Comparison of ENCODE assay signal across 9 mouse cellular contexts in genomic region chrX:153174786-153175185, GRCm38 (mm10). TPM values are rescaled to one million over a fixed set of nuclear protein-coding genes. Genes with fewer than 3 reads are reported as not detected.
DNase-seq lines count a peak whose midpoint lies in the region; ATAC-seq and TF ChIP-seq lines count a peak whose summit lies in the region.
"Had no signal": no experiment of that assay in that cellular context is flagged by ENCODE, and none has a peak within 500 bp of the region (broad histone marks: within the 10 kb centered on the region; RNA-seq: fewer than 3 reads in every experiment).

No protein-coding gene starts in this region.

- no peaks in the 10 kb centered on the region for H3K27me3 ChIP-seq in kidney, adult 2 months (replicated peaks; ENCODE audit: control insufficient read depth, insufficient read depth, low read length)
- no peaks in the 10 kb centered on the region for H3K27me3 ChIP-seq in kidney, embryonic 15.5 days
- H3K27me3 ChIP-seq in CH12.LX (replicated peaks) (no peaks in the 10 kb centered on the region), Patski (peaks cover 4% of the 10 kb centered on the region)
- H3K27me3 ChIP-seq in lung, postnatal 0 days (replicated peaks; ENCODE audit: insufficient read depth, low read length): no peaks in the 10 kb centered on the region
- no peaks in the 10 kb centered on the region for H3K27me3 ChIP-seq in midbrain, embryonic 15.5 days (replicated peaks)
- H3K27me3 ChIP-seq: embryonic facial prominence, embryonic 13.5 days had no signal

- no peaks in the 10 kb centered on the region for H3K79me2 ChIP-seq in CH12.LX (replicated peaks; ENCODE audit: control insufficient read depth, extremely low read depth, insufficient read depth, poor library complexity, severe bottlenecking)

- no peak overlapping the region for H3K27ac ChIP-seq in kidney, adult 2 months (ENCODE audit: insufficient read depth, low read depth, low read length)
- no peak overlapping the region for H3K27ac ChIP-seq in kidney, embryonic 15.5 days
- H3K27ac ChIP-seq in CH12.LX (ENCODE audit: insufficient read depth, low read depth): no peak overlapping the region
- no peak overlapping the region for H3K27ac ChIP-seq in lung, postnatal 0 days (ENCODE audit: low read length)
- H3K27ac ChIP-seq in midbrain, embryonic 15.5 days: no peak overlapping the region
- H3K27ac ChIP-seq: embryonic facial prominence, embryonic 13.5 days had no signal

- POLR2A ChIA-PET in Patski (lab: Charles Lee): no interaction called here

- no peak for ATAC-seq in kidney, embryonic 15.5 days (replicated peaks; ENCODE audit: low FRiP score)
- ATAC-seq in Patski: no peak
- no peak for ATAC-seq in lung, postnatal 0 days
- ATAC-seq in midbrain, embryonic 15.5 days (replicated peaks): no peak

- no peaks in the 10 kb centered on the region for H3K4me1 ChIP-seq in kidney, adult 2 months (ENCODE audit: control insufficient read depth, insufficient read depth, low read length)
- H3K4me1 ChIP-seq in kidney, embryonic 15.5 days: no peaks in the 10 kb centered on the region
- no peaks in the 10 kb centered on the region for H3K4me1 ChIP-seq in CH12.LX (ENCODE audit: control insufficient read depth in 1 of 2, insufficient read depth in 2 of 2)
- H3K4me1 ChIP-seq in lung, postnatal 0 days (ENCODE audit: insufficient read depth, low read depth, low read length): no peaks in the 10 kb centered on the region
- H3K4me1 ChIP-seq in midbrain, embryonic 15.5 days: no peaks in the 10 kb centered on the region
- H3K4me1 ChIP-seq: embryonic facial prominence, embryonic 13.5 days had no signal

- CTCF ChIA-PET in Patski (lab: Charles Lee): no interaction called here

- H3K9me3 ChIP-seq in kidney, embryonic 15.5 days (replicated peaks): no peaks in the 10 kb centered on the region
- no peaks in the 10 kb centered on the region for H3K9me3 ChIP-seq in CH12.LX (replicated peaks; ENCODE audit: low read length)
- H3K9me3 ChIP-seq in lung, postnatal 0 days (ENCODE audit: low read length): no peaks in the 10 kb centered on the region
- H3K9me3 ChIP-seq in midbrain, embryonic 15.5 days: no peaks in the 10 kb centered on the region
- H3K9me3 ChIP-seq: embryonic facial prominence, embryonic 13.5 days had no signal

- TF ChIP-seq CTCF in kidney, adult 2 months (conservative IDR thresholded peaks at IDR 0.05; ENCODE audit: insufficient read depth, insufficient read length, low read depth, low read length): peak; percentile 29
- peak; percentile 18 to 41; a peak in 3 of 4 replicates for TF ChIP-seq CTCF in CH12.LX (conservative IDR thresholded peaks at IDR 0.05 in 1 of 2, IDR thresholded peaks at IDR 0.05 in 1 of 2; ENCODE audit: low read depth in 2 of 2, low read length in 2 of 2)
- TF ChIP-seq CTCF in Patski (IDR thresholded peaks at IDR 0.05): peak; percentile 51
- TF ChIP-seq CTCF in lung, postnatal 0 days (IDR thresholded peaks at IDR 0.05): peak; percentile 54

- H3K4me2 ChIP-seq in kidney, embryonic 15.5 days: no peak overlapping the region
- no peak overlapping the region for H3K4me2 ChIP-seq in CH12.LX (ENCODE audit: insufficient read depth, low read depth, poor library complexity, severe bottlenecking)
- no peak overlapping the region for H3K4me2 ChIP-seq in lung, postnatal 0 days (replicated peaks; ENCODE audit: low read depth, low read length)
- H3K4me2 ChIP-seq in midbrain, embryonic 15.5 days: no peak overlapping the region
- H3K4me2 ChIP-seq: embryonic facial prominence, embryonic 13.5 days had no signal

- TF ChIP-seq POLR2A in kidney, adult 2 months (IDR thresholded peaks at IDR 0.05; ENCODE audit: low read depth, low read length): no peak
- no peak for TF ChIP-seq POLR2A in CH12.LX (IDR thresholded peaks at IDR 0.05; ENCODE audit: low read depth, low read length)

- TF ChIP-seq EP300 in CH12.LX (IDR thresholded peaks at IDR 0.05; ENCODE audit: low read length): no peak
- TF ChIP-seq EP300 in lung, postnatal 0 days (IDR thresholded peaks at IDR 0.05): no peak

- no peak overlapping the region for H3K9ac ChIP-seq in kidney, embryonic 15.5 days
- no peak overlapping the region for H3K9ac ChIP-seq in CH12.LX (ENCODE audit: insufficient read depth, low read depth)
- H3K9ac ChIP-seq in lung, postnatal 0 days (replicated peaks; ENCODE audit: low read depth): no peak overlapping the region
- H3K9ac ChIP-seq in midbrain, embryonic 15.5 days: no peak overlapping the region
- H3K9ac ChIP-seq: embryonic facial prominence, embryonic 13.5 days had no signal

- dilution Hi-C loops in CH12.LX (cut with MboI; ENCODE audit: extremely low pct_ligation_motif_present, extremely low pct_unique_long_range_greater_than_20kb, low sequenced_read_pairs): no loop called here

- in situ Hi-C loops in CH12.LX (cut with MboI; ENCODE audit: low pct_ligation_motif_present, low pct_unique_long_range_greater_than_20kb, low sequenced_read_pairs): no loop called here
- in situ Hi-C loops in Patski (cut with MboI; ENCODE audit: low pct_unique_long_range_greater_than_20kb): loop anchor here (25.0 kb wide), 2 partner anchors 237 to 538 kb away; partner anchors contain the start of gene Nbdy

- DNase-seq in kidney, adult 2 months: no peak
- DNase-seq in CH12.LX (ENCODE audit: extremely low read depth) (peak; percentile 11), Patski (ENCODE audit: low read depth, low spot score) (no peak)
- peak; percentile 6 for DNase-seq in lung, postnatal 0 days (ENCODE audit: low spot score)
- no peak for DNase-seq in ovary, postnatal 10 days (ENCODE audit: low spot score)

- TF ChIP-seq RAD21 in CH12.LX (IDR thresholded peaks at IDR 0.05; ENCODE audit: low read depth, low read length): no peak; the same call in 1 of the 2 replicates

- H3K36me3 ChIP-seq in kidney, adult 2 months (ENCODE audit: control insufficient read depth, insufficient read depth, low read length): no peaks in the 10 kb centered on the region
- H3K36me3 ChIP-seq in kidney, embryonic 15.5 days: no peaks in the 10 kb centered on the region
- no peaks in the 10 kb centered on the region for H3K36me3 ChIP-seq in CH12.LX (replicated peaks in 1 of 2; ENCODE audit: control insufficient read depth in 1 of 2, insufficient read depth in 1 of 2, low read length in 1 of 2)
- no peaks in the 10 kb centered on the region for H3K36me3 ChIP-seq in lung, postnatal 0 days (ENCODE audit: insufficient read depth, low read length)
- H3K36me3 ChIP-seq in midbrain, embryonic 15.5 days (replicated peaks): no peaks in the 10 kb centered on the region
- H3K36me3 ChIP-seq: embryonic facial prominence, embryonic 13.5 days had no signal

- WGBS in kidney, adult 2 months: 14% methylated on average over 1 of the region's 1 CpGs
- WGBS in kidney, embryonic 15.5 days: 10% methylated on average over 1 of the region's 1 CpGs
- 5% methylated on average over 1 of the region's 1 CpGs for WGBS in lung, postnatal 0 days
- 13% methylated on average over 1 of the region's 1 CpGs for WGBS in midbrain, embryonic 15.5 days

- no peak overlapping the region for H3K4me3 ChIP-seq in kidney, adult 2 months (ENCODE audit: insufficient read depth, low read depth, low read length)
- H3K4me3 ChIP-seq in kidney, embryonic 15.5 days (replicated peaks): no peak overlapping the region
- no peak overlapping the region for H3K4me3 ChIP-seq in CH12.LX (replicated peaks in 1 of 3; ENCODE audit: low read depth in 2 of 3, low read length in 2 of 3, poor library complexity in 1 of 3)
- H3K4me3 ChIP-seq in lung, postnatal 0 days (ENCODE audit: low read depth, low read length): no peak overlapping the region
- no peak overlapping the region for H3K4me3 ChIP-seq in midbrain, embryonic 15.5 days
- H3K4me3 ChIP-seq: embryonic facial prominence, embryonic 13.5 days; myocyte had no signal

TF ChIP-seq in CH12.LX, 34 proteins besides CTCF, POLR2A, EP300 and RAD21:
- TF ChIP-seq JUN (IDR thresholded peaks at IDR 0.05; ENCODE audit: insufficient read depth, low read depth, low read length) (no peak), SMC3 (IDR thresholded peaks at IDR 0.05; ENCODE audit: low read depth, low read length) (no peak), USF1 (IDR thresholded peaks at IDR 0.05; ENCODE audit: low read depth, low read length) (no peak), ZMIZ1 (IDR thresholded peaks at IDR 0.05; ENCODE audit: low read depth, low read length) (no peak), ZKSCAN1 (IDR thresholded peaks at IDR 0.05; ENCODE audit: borderline replicate concordance, low read depth, low read length) (no peak), USF2 (conservative IDR thresholded peaks at IDR 0.05; ENCODE audit: low read depth, low read length) (no peak), CHD2 (IDR thresholded peaks at IDR 0.05; ENCODE audit: low read length) (no peak), BHLHE40 (IDR thresholded peaks at IDR 0.05; ENCODE audit: low read depth, low read length) (no peak), MAZ (IDR thresholded peaks at IDR 0.05; ENCODE audit: low read depth, low read length) (no peak), IRF4 (IDR thresholded peaks at IDR 0.05; ENCODE audit: low read depth, low read length) (no peak), UBTF (IDR thresholded peaks at IDR 0.05; ENCODE audit: low read depth, low read length) (no peak), MAFK (IDR thresholded peaks at IDR 0.05; ENCODE audit: insufficient replicate concordance, low read length) (no peak), ZC3H11A (IDR thresholded peaks at IDR 0.05; ENCODE audit: low read depth, low read length) (no peak), NELFE (IDR thresholded peaks at IDR 0.05; ENCODE audit: low read depth, low read length) (no peak), JUND (conservative IDR thresholded peaks at IDR 0.05; ENCODE audit: low read depth, low read length) (no peak)

RNA-seq across cellular contexts. Expression of gene Rragb, which starts 35.0 kb away (rescaled TPM):
- polyA plus RNA-seq in kidney, adult 2 months (2012; rRNA removed): 2.6 and 3.5 TPM in 2 replicates
- polyA plus RNA-seq in kidney, embryonic 15.5 days (2015; fragmentation: Nextera tagmentation; extraction: Ambion mirVana): 2.2 and 2.8 TPM in 2 replicates
- total RNA-seq in CH12.LX (2012; rRNA removed) (0.08 and 0.17 TPM in 2 replicates), CH12.LX (2014; rRNA removed) (1.7 TPM in 2 replicates)
- polyA plus RNA-seq in CH12.LX (2012; ENCODE audit: insufficient read length, low read depth) (1.7 and 2.3 TPM in 2 replicates), Patski (2021) (13.8 TPM)
- polyA plus RNA-seq in lung, postnatal 0 days (2015; fragmentation: Nextera tagmentation; extraction: Ambion mirVana): 0.29 and 0.58 TPM in 2 replicates
- polyA plus RNA-seq in midbrain, embryonic 15.5 days (2015; fragmentation: Nextera tagmentation; extraction: Ambion mirVana): 9.1 and 10.1 TPM in 2 replicates

RNA-seq across cellular contexts. Expression of gene Foxr2, which starts 56.2 kb away (rescaled TPM):
- polyA plus RNA-seq in kidney, adult 2 months (2012; rRNA removed): not detected in 2 replicates
- not detected in 2 replicates for polyA plus RNA-seq in kidney, embryonic 15.5 days (2015; fragmentation: Nextera tagmentation; extraction: Ambion mirVana)
- not detected in 2 replicates for total RNA-seq in CH12.LX (2012; rRNA removed)
- total RNA-seq in CH12.LX (2014; rRNA removed): not detected in 2 replicates
- polyA plus RNA-seq in CH12.LX (2012; ENCODE audit: insufficient read length, low read depth): not detected in 2 replicates
- not detected for polyA plus RNA-seq in Patski (2021)
- polyA plus RNA-seq in lung, postnatal 0 days (2015; fragmentation: Nextera tagmentation; extraction: Ambion mirVana): not detected in 2 replicates
- 0.77 and 0.91 TPM in 2 replicates for polyA plus RNA-seq in midbrain, embryonic 15.5 days (2015; fragmentation: Nextera tagmentation; extraction: Ambion mirVana)
- polyA plus RNA-seq: embryonic facial prominence, embryonic 13.5 days; myocyte had no signal

Comparison
In these comparisons a context has a peak if more than half of its experiments do, and no peak if none do; other contexts are left out.
1. DNase-seq: peak in CH12.LX (single experiment) and lung, postnatal 0 days (single experiment); none in kidney, adult 2 months (single experiment), Patski (single experiment) and ovary, postnatal 10 days (single experiment).
2. Peak in every context shown above with its lines, with median percentiles within 50 percentile points of each other: CTCF ChIP-seq.